Mouse (Mus musculus) small intestine, adult 2 months (tissue): ENCODE measurements around the gene Gm20388. TPM values are rescaled to one million over a fixed set of nuclear protein-coding genes. Genes with fewer than 3 reads are reported as not detected.

ENCODE experiments used
- H3K27ac ChIP-seq: fragments of 200-500 bp; 2 replicates; pipeline ENCODE4 v1.5.1; 2012; ENCODE audit warnings: low read depth, low read length, control low read depth, inconsistent platforms; ENCODE audit not compliant: insufficient read depth
- H3K27me3 ChIP-seq: fragments of 200-500 bp; 2 replicates; pipeline ENCODE4 v1.6.1; 2012; ENCODE audit warnings: mild to moderate bottlenecking, moderate library complexity, low read length, inconsistent platforms; ENCODE audit not compliant: control insufficient read depth, insufficient read depth
- H3K36me3 ChIP-seq: fragments of 200-500 bp; 2 replicates; pipeline ENCODE4 v1.6.1; 2012; ENCODE audit warnings: mild to moderate bottlenecking, low read length, control low read depth, inconsistent platforms; ENCODE audit not compliant: control insufficient read depth, insufficient read depth
- H3K4me1 ChIP-seq: fragments of 200-500 bp; 2 replicates; pipeline ENCODE4 v1.6.1; 2012; ENCODE audit warnings: low read length, inconsistent platforms, mixed read lengths; ENCODE audit not compliant: control insufficient read depth, insufficient read depth, insufficient read length
- H3K4me3 ChIP-seq: fragments of 200-500 bp; 2 replicates; pipeline ENCODE4 v1.5.1; 2012; ENCODE audit warnings: low read depth, mild to moderate bottlenecking, control low read depth, inconsistent platforms, low read length, moderate library complexity
- CTCF ChIP-seq: fragments of 200-500 bp; IDR thresholded peaks from 2 replicates; pipeline ENCODE4 v1.5.1; 2012; ENCODE audit warnings: low read depth, mild to moderate bottlenecking, control low read depth, inconsistent platforms, low read length, moderate library complexity, mixed read lengths; ENCODE audit not compliant: insufficient replicate concordance, insufficient read length; ENCODE audit errors: extremely low read depth
- POLR2A ChIP-seq: fragments of 200-500 bp; IDR thresholded peaks from 2 replicates; pipeline ENCODE4 v1.6.1; 2012; ENCODE audit warnings: low read depth, mild to moderate bottlenecking, control low read depth, inconsistent platforms, low read length, moderate library complexity
- WGBS: fragments of 180-500 bp; shearing (Covaris S2); methylation state at CpG from one replicate; pipeline ENCODE4 v1.1.7; 2018; 5-methylcytosine and 5-hydroxymethylcytosine counted together
- polyA plus RNA-seq: library from polyadenylated mRNA; depleted of rRNA; stranded (reverse); fragments of >200 nt; gene quantifications from 2 replicates; pipeline ENCODE4 v1.2.3, GENCODE M21; 2012

Gm20388 gene
- polyA plus RNA-seq, 1 experiment: 37.3 TPM

DNA sequence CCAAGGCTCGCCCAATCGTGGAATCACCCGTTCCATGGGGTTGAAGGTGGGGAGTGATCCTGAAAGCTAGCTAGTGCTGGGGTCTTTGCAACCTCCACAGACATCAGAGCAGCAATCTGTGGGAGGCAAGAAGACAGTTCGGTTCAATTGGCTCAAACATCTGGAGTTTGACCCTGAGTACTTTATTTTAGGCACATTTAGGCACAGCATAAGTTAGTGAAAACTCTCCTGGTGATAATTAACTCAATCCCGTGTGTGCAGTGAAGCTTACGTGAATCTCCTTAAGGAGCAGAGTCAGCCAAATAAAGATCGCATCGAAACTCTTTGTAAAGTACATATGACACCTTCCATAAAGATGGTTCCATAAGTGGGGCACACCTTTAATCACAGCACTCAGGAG lies 28.7 kb upstream of the Gm20388 start:
- Histone ChIP-seq H3K4me3 (no peak overlapping the region), H3K27ac (no peak overlapping the region), H3K36me3 (no peaks in the 10 kb centered on the region), H3K4me1 (peaks cover 9% of the 10 kb centered on the region), H3K27me3 (no peaks in the 10 kb centered on the region)
- no peak for TF ChIP-seq POLR2A
- no peak for TF ChIP-seq CTCF
- 80% methylated on average over 8 of the region's 8 CpGs for WGBS

- no peak overlapping the region for H3K27ac ChIP-seq
- no peak for TF ChIP-seq CTCF
- TF ChIP-seq POLR2A: no peak
- no peak overlapping the region for H3K4me3 ChIP-seq
These were observed 27.4 kb upstream of the Gm20388 start for GRCm38 (mm10) chr8:119883281-119883680.

DNA sequence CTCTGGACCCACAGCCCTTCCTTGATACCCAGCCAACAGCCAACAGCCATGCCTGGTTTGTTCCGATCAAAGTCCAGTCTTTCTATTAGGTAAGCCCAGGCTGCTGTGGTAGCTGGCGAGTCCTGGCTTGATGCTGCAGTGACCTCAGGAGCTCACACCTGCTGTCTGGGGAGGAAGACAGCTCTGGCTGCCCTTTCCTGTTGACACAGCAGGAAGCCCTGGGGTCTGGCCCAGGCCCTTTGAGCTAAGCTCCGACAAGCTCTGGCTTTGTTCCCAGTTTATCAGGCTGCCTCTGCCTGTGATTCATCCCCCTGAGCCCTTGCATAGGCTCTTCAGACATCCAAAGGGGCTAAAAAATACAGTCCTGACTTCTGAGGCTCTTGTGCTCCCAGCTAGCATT lies 25.0 kb upstream of the Gm20388 start:
- Histone ChIP-seq H3K4me1 (peaks cover 13% of the 10 kb centered on the region), H3K36me3 (no peaks in the 10 kb centered on the region), H3K4me3 (no peak overlapping the region), H3K27me3 (no peaks in the 10 kb centered on the region), H3K27ac (peak overlapping the region; percentile 67)
- TF ChIP-seq CTCF (no peak), POLR2A (no peak)
- WGBS: 11% methylated on average over 3 of the region's 3 CpGs

More at GRCm38 (mm10) chr8:119883281-119883680, 27.4 kb upstream of the Gm20388 start:
- WGBS: 91% methylated on average over 7 of the region's 7 CpGs
- Histone ChIP-seq H3K27me3 (no peaks in the 10 kb centered on the region), H3K4me1 (peaks cover 9% of the 10 kb centered on the region), H3K36me3 (no peaks in the 10 kb centered on the region)

- Histone ChIP-seq H3K36me3 (no peaks in the 10 kb centered on the region), H3K4me3 (no peak overlapping the region), H3K4me1 (peaks cover 13% of the 10 kb centered on the region), H3K27me3 (no peaks in the 10 kb centered on the region), H3K27ac (no peak overlapping the region)
- WGBS: 78% methylated on average over 3 of the region's 3 CpGs
- TF ChIP-seq CTCF (peak; percentile 73; the same call in 1 of the 2 replicates), POLR2A (no peak)
These were observed 23.5 kb upstream of the Gm20388 start for GRCm38 (mm10) chr8:119887130-119887529.

- Histone ChIP-seq H3K4me3 (no peak overlapping the region), H3K27ac (no peak overlapping the region), H3K36me3 (no peaks in the 10 kb centered on the region), H3K27me3 (no peaks in the 10 kb centered on the region), H3K4me1 (peaks cover 13% of the 10 kb centered on the region)
- TF ChIP-seq CTCF (no peak), POLR2A (no peak)
- 95% methylated on average over 4 of the region's 4 CpGs for WGBS
These were observed 22.6 kb upstream of the Gm20388 start for GRCm38 (mm10) chr8:119888012-119888411.

GRCm38 (mm10) chr8:119897069-119897468 lies 13.6 kb upstream of the Gm20388 start:
- H3K27ac ChIP-seq: peak overlapping the region; percentile 49
- no peaks in the 10 kb centered on the region for H3K27me3 ChIP-seq
- peaks cover 11% of the 10 kb centered on the region for H3K4me1 ChIP-seq
- 37% methylated on average over 4 of the region's 4 CpGs for WGBS
- no peak overlapping the region for H3K4me3 ChIP-seq
- no peak for TF ChIP-seq CTCF
- no peak for TF ChIP-seq POLR2A
- H3K36me3 ChIP-seq: no peaks in the 10 kb centered on the region

- WGBS: 22% methylated on average over 13 of the region's 13 CpGs
- H3K27me3 ChIP-seq: no peaks in the 10 kb centered on the region
- TF ChIP-seq POLR2A (no peak), CTCF (no peak)
- H3K36me3 ChIP-seq: no peaks in the 10 kb centered on the region
- H3K4me1 ChIP-seq: peaks cover 11% of the 10 kb centered on the region
- no peak overlapping the region for H3K27ac ChIP-seq
- peak overlapping the region; percentile 5; the same call in 1 of the 2 replicates for H3K4me3 ChIP-seq
These were observed 12.7 kb upstream of the Gm20388 start for GRCm38 (mm10) chr8:119897933-119898332.
